Mouse (Mus musculus) ovary, adult 18-20 months (tissue): ENCODE results near the gene Ppp1r27.
"Not testable (repeated sequence)": the region's sequence is repeated elsewhere in the genome, so short reads cannot be mapped to it uniquely, and the experiment has no call there.

Source experiments
- DNase-seq: peaks from one replicate; pipeline ENCODE4 v3.0.0; 2022; ENCODE audit warnings: low spot score, mixed read lengths

The Ppp1r27 gene

GRCm38 (mm10) chr11:120514262-120514661 lies 36.7 kb downstream of the Ppp1r27 start:
- not testable (repeated sequence) for DNase-seq

DNA sequence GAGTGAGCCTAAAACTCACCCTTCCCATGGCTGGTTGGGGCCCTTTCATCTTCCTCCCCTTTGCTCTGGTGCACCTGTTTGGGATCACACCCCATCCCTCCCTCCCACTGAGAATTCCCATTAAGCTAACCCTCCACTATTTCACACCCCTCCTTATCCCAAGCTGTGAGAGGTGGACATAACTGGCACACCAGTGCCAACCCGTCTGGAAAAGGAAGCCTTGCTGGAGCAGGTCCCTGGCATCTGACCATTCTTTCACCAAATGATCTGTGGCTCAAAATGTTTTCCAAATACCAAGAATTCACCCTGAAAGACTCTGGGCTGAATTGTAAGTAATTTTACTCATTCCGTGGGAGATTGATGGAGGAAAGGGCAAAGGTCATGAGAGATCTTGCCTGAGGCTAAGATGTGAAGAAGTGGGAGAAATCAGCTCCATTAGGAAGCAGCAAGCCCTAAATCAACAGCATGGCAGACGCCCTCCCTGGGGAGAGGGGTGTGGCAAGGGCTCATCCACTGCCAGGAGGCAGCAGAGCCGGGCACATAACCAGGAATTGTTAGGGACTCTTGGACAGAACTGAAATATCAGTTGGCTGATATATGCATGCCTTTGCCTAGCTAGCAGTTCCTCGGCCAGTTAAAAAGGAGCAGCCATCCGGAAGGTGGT lies 38.0 kb downstream of the Ppp1r27 start:
- no peak for DNase-seq

DNA sequence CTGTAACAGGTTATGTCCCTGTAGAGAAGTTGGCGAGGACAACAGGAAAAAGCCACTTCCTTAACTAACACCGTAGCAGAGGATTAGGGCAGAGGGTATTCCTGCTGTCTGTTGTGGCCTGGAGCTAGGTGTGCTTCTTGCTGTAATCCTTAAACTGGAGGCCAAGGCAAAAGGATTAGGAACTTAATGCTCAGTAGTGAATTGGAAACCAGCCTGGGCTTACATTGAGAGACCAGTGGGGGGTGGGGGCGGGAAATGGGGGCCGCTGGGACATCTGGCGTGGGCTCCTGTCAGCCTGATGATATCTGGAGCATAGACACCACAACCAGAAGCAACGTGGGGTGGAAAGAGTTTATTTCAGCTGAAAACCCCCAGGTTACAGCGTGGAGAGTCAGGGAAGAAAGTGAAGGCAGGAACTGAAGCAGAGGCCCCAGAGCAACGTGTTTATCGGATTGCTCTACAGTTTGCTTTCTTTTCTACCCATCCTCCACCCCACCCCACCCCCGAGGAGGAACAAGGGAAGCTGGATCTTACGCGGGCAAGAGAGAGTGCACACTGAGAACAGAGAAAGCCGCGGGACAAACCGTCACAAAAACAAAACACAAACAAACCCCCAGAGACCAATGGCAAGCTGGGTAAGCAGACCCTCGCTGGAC lies 40.4 kb downstream of the Ppp1r27 start:
- DNase-seq, result no peak

DNA sequence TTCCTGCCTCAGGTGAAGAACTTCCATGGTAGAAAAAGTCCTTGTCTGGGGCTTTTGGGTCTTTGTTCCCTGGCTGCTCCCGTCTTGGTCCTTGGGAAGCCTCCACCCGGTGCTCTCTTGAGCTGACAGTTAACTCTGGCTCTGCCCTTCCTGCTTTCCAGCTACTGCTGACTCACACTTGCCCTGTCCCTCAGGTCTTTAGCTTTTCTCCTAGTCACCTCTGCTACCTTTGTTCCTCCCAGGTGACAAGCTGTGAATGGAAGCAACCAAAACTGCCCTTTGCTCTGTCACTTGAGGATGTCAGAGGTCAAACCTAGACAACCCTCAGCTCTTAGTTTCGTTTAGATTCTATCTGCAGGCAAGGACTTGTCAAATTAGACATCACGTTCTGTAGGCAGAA lies 41.0 kb downstream of the Ppp1r27 start:
- DNase-seq, result no peak

DNA sequence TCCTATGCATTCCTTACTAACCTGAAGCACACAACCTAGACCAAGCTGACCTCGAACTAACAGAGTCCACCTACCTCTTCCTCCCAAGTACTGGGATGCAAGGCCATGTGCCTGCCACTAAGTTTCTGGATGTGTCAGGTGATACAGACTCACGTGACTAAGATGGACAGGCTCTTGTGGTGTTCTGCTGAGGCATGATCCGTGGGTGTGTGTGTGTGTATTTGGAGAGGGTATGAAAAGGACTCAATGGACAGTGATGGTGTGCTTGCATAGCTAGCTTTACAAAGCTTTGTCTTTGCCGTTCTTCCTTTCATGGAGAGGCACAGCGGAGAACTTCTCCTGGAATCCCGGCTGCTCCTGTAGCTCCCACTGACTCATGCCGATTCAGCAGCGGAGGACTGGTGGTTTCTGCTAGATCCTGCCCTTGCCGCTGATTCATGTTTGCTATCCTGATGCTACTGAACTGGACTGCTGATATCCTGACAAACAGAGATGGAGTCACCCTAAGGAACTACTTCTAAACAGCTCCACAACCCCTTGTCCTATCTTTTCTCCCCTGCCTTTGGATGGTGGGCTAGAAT lies 42.6 kb downstream of the Ppp1r27 start:
- no peak for DNase-seq

- DNase-seq, result no peak
Measured at GRCm38 (mm10) chr11:120507611-120508289, 43.2 kb downstream of the Ppp1r27 start.

DNA sequence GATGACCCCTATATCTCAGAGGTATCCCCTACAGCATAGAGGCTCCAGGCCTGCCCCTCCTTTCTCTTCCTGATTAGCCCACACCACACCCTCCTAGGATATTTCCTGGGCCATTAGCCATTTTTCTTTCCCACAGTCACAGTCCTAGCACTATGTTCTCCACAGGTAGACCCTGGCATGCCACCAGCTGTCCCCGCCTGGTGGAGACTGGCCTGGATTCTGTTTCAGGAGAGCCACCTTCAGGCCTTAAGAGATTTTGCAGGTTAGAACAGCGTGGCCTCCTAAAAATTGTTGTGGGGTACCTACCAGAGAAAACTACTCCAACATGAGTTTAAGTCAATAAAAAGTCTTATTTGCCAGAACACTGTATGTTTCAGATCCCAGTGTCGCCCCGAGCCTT lies 44.0 kb downstream of the Ppp1r27 start:
- no peak for DNase-seq

DNA sequence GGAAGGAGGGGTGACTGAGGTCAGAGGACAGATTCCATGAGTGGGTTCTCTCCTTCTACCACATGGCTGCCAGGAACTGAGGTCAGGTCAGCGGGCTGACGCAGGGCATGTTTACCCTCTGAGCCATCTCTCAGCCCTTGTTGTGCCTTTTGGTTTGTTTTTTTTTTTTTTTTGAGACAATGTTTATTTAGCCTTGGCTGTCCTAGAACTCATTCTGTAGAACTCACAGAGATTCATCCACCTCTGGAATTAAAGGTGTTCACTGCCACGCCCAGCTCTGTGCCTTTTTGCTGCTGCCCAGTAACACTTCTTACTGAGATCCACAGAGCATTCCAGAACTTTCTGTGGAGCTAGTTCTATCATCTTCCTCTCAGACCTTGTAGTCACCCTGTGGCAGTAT lies 45.3 kb downstream of the Ppp1r27 start:
- no peak for DNase-seq

- no peak for DNase-seq
Measured at GRCm38 (mm10) chr11:120501701-120502100, 49.2 kb downstream of the Ppp1r27 start.

GRCm38 (mm10) chr11:120501018-120501417 lies 49.9 kb downstream of the Ppp1r27 start:
- DNase-seq, result no peak

GRCm38 (mm10) chr11:120500357-120500756 lies 50.6 kb downstream of the Ppp1r27 start:
- no peak for DNase-seq
